Mouse (Mus musculus) kidney, adult 9 months (tissue): ENCODE data around the gene Cutc.

ENCODE experiments used
- DNase-seq: peaks from one replicate; pipeline ENCODE4 v3.0.0; 2022

Gene Cutc

DNA sequence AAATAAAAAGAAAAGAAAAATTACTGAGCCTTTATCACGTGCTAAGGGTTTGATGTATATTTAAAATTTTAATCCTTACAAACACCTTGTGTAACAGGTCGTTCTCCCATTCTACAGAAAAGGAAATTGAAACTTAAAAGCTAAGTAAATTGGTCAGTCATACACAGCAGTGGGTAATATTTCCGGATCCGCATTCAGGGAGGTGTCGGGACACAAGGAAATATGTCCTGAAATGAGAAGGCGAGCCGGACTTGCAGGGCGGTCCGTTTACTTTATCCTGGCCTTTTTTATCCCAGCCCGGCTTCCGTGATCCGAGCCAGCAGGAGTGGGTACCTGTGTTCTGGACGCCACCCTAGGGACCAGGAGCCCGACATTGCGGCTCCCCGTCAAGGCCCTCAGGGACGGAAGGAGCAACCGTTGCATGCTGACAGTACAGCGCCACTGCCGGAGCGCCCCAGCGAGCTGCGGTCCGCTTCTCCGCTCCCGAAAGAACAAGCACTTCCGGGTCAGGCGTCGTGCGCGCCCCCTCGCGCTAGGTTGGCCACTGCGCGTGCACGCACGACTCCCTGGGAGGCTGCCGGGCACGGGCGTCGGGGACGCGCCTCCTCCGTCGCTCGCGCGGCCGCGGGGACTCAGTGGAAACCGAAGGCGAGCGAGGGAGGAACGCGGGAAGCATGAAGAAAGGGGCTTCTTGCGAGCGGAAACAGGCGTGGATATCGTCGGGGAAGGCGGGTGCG lies at the start of gene Cutc, which contains the start of gene Cox15:
Gene Cutc, plus strand, starts transcription at position 508 of the 737 bp plus-strand sequence.
Gene Cox15, minus strand, starts transcription at position 512 of the 737 bp plus-strand sequence.
- DNase-seq: peak; percentile 98

DNA sequence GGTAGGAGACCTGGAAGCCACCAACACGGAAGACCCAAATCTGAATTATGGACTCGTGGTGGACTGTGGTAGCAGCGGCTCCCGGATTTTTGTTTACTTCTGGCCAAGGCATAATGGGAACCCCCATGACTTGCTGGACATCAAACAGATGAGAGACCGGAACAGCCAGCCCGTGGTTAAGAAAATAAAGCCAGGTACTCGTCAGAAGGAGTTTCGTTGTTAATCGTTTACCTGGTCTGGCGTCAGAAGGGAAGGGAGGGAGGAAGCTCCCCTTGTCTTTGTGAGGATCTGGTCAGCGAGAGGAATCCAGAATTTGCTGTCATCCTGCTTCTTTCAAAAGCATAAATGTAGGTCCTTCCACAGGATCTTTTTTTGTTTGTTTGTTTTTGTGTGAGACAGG lies 48.6 kb upstream of the Cutc start:
- peak; percentile 77 for DNase-seq

DNA sequence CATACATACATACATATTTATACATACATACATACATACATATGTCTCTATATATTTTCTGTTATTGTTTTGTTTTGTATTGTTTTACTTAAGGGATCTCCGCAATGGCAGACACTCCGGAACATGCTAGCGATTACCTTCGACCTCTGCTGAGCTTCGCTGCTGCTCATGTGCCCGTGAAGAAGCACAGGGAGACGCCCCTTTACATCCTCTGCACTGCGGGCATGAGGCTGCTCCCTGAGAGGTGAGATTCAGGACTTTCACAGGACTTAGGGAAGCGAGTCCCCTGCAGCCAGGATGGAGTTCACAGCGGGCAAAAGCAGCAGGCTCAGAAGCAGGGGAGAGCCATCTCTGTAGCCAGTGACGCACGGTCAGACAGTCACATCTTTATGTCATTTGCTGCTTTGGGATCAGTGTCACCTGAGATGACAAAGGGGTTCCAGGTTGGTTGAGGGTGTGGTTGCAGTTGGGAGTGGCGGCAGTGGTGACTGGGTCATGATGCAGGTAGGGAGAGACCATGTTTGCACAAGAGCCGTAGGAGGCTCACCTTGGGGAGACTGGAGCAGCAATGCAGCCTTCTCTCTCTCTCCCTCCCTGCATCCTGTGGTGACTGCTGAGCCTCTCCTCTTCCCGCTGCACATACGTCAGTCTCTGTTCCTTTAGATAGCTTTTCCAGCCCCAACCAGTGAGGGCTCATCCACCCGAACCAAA lies 47.9 kb upstream of the Cutc start:
- DNase-seq: peak; percentile 40

DNA sequence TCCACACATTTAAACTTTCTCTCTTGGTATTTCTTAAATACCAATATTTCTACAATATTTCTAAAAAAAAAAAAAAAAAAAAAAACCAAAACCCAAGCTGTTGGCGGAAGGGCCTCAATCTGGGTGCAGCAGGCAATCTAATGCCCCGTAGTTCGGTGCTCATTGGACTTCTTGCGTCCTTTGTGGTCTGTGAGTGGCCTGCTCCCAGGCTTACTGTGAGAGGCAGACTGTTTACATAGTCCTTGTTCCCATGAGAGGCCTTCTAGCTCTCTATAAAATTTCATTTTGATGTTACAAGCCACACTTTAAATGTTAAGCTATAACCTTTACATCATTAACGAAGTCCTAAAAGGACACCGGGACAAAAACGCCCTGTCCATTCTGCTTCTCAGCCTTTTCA lies 44.6 kb upstream of the Cutc start:
- DNase-seq: no peak

DNA sequence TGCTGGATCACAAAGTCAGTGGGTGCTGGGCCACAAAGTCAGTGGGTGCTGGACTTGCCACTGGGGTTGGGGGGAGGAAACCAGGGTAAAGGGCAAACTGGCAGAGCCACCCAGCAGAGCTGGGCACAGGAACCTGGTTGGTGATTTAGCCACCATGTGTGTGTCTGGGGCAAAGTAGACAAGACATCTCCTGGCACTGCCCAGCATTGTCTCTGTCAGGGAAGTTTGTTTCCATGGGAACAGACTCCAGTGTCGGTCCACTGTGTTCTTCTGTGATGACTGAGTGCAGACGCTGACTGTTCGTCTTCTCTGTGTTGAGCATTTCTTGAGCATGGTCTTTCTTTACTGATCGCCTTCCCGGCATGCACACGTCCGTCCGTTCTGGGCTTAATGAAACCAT lies 43.5 kb upstream of the Cutc start:
- peak; percentile 65 for DNase-seq

DNA sequence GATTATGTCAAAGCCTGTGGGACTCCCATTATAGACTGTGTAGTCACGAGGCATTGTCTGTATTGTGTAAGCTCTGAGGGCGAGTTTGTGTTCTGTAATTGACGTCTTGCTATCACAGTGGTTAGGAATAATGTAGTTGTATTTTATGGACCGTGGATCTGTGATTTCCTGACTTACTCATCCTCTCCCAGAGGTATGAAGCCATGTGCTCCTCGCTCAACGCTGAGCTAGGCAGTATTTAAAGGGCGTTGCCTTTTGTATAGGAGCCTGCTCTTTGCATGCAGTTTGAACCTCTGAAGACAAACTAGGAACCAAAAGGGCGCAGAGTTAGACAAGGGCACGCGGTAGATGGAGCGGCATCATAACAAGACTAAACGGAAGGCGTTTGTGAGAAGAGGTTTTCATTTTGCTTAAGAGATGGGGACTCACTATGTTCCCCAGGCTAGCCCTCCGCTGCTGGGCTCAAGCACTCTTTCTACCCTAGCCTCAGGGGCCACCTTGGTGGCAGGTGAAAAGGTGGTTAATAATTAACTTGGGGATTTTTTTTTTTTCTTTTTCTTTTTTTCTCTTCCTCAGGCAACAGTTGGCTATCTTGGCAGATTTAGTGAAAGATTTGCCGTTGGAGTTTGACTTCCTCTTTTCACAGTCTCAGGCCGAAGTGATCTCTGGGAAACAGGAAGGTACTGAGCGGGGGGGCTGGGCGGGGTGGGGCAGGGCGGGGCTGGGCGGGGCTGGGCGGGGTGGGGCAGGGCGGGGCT lies 41.5 kb upstream of the Cutc start:
- DNase-seq: peak; percentile 65

DNA sequence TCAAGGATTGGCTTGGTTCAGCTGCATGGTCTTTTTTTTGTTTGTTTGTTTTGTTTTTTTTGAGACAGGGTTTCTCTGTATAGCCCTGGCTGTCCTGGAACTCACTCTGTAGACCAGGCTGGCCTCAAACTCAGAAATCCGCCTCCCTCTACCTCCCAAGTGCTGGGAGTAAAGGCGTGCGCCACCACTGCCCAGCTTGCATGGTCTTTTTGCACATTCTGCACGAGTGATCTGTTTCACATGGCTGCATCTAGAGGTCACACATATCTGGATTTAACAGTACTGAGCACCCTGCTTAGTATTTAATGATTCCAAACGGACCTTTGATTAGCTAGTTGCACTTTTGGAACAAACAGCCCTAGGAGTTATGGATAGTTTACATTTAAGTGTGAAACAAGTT lies 40.8 kb upstream of the Cutc start:
- peak; percentile 62 for DNase-seq

DNA sequence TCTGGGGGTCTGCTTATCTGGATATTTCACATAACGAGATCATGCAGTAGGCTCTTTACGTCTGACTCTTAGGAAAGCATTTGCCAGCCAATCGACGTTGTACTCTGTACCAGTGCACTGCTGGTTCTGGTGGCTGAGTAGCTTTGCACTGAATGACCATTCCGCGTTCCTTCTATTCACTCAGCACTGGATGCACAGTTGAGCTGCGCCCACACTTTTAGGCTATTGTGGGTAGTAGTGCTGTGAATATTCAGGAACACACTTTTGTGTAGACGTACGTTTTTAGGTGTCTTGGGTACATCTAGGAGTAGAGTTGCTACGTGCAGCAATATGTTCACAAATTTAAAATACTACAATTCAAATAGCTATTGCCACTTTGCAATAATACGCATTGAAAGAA lies 32.7 kb upstream of the Cutc start:
- no peak for DNase-seq

DNA sequence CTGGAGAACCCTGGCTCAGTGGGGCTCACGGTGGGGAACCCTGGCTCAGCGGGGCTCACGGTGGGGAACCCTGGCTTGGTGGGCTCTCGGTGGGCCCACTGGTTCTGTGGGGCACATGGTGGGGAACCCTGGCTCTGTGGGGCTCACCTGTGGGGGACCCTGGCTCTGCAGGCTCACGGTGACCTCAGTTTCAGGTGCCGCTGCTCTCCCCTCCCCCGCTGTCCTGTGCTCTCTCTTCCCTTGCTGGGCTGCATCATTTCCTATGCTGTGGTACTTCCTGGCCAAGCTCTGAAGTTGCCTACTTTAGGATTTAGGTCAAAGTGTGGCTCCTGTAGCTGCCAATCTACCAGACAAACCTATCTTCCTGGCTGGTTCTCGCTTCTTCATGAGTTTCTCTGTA lies 29.9 kb upstream of the Cutc start:
- no peak for DNase-seq

DNA sequence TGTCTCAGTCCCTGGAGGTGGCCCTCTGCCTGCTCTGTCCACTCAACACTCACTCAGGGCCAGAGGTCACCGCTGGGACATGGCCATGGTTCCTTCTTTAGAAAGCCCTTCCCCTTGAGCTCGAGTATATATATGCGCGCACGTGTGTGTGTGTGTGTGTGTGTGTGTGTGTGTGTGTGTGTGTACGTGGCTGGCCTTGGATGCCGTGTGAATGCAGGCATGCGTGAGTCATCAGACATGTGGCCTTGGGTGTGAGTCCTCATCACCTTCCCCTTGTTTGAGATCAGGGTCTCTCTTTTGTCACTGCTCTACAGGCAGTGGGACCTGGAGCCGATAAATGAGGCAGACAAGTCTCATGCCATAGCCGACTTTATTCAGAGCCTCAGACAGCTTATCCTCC lies 29.3 kb upstream of the Cutc start:
- no peak for DNase-seq

DNA sequence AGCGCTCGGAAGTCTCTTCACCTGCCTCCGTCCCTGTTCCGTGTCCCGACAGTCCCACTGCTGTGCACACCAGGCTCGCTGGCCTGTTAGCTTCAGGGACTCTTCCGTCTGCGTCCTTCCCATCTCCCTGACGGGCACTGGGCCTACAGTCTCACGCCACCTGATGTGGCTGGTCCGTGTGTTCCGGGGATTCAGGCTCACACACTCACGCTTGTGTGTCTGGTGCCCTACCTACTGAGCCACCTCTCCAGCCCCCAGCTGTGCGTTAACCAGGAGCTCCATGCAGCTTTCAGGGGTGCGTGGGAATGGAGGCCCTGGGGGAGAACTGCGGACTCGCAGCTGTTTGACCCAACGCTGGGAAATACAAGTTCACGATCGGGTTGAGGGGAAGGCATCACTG lies 28.6 kb upstream of the Cutc start:
- no peak for DNase-seq

DNA sequence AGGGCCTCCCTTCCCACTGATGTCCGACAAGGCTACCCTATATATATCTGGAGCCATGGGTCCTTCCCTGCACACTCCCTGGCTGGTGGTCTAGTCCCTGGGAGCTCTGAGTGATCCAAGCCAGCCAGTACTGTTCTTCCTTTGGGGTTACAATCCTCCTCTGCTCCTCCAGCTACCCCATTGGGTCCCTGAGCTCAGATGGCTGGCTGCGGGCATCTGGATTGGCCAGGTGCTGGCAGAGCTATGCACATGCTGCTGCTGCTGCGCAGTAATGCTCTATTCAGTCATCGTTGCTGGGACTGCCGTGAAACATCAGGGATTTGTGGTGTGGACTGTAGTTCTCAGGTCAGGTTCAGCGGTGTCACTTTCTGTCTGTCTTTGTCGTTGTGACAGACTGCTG lies 28.0 kb upstream of the Cutc start:
- DNase-seq: no peak

DNA sequence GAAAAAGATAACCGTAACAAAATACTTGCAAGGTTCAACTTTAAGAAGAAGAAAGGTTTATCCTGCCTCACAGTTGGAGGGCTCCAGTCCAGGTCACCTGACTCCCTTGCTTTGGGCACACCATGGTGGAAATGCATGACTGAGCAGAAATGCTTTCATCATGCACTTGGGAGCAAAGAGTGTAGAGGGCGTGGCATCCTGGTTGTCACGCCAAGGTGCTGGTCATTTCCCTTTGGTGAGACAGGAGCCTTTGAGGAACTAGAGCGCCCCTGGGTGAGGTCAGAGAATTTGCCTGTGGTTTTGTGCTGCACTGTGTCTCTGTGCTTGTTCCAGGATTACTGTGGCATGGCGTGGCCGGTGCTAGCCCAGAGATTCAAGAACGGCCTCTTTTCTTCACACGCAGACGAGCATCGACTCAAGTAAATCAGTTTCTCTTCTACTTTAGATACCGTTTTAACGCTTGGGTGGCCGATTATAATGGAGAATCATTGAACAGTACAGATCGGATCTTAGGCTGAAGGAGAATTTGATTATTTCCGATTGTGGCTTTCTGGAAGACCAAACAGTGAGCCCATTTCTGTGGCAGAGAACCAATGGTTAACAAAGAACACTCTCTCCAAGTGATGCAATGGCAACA lies 26.2 kb upstream of the Cutc start:
- DNase-seq: peak; percentile 67

DNA sequence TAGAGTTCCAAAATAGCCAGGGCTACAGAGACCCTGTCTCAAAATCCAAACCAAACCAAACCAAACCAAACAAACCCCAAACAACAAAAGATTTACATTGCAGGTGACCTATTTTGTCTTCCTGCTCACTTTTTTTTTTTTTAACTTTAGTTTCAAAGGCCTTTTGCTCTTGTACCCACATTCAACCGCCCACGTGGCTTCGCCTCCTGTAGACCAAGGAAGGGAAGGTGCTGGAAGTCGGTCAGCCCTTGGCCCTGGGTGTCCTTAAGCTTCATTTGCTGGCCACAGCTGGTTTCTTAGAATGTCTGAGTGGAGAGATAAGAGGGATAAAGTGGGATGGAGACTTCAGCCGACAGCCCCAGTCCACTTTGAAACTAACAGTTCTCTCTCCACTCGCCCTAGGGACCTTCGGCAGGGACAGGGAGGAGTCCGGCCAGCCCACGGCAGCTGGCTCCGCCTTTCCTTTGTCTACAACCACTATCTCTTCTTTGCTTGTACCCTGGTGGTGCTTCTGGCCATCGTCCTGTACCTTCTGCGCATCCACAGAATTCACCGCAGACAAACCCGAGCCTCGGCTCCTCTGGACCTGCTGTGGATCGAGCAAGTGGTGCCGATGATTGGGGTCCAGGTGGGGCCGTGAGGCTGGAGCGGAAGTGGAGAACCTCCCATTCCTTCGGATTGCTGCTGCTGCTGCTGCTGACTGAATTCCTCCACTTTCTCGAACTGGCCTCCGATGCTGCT lies 23.3 kb upstream of the Cutc start:
- no peak for DNase-seq

DNA sequence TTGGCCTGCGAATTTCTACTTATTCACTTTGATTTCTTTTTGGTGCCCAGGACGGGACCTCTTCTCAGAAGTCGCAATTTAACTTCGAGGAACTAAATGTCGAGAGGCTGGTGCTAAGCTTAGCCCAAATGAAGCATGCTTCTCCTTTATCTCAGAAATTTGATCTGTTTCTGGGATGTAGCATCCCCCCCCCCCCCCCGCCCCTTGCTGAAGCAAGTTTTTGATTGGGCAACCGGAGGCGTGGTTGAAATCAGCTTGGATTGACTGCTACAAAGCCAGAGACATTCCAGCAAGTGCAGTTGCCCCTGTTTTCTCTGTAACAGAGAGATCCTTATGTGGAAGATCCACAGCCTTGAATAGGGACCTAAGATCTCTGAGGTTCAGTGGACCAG lies 22.8 kb upstream of the Cutc start:
- no peak for DNase-seq

DNA sequence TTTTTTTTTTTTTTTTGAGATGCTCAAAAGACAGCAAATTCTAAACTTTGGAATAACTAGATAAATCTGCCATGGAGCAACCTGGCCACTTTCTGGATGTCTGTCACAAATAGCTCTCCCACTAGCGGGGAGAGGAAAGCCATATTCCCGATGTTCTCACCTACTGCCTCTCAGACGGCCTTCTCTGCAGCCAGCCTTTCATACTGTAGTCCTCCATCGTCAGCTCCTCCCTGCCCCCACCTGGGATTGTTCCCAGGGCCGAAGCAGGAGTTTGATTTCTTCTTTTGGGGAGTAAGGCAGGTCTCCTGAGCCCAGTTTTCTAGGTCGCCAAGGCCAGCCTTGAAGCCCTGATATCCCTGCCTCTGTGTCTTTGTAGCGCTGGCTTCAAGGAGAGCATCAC lies 21.6 kb upstream of the Cutc start:
- DNase-seq: no peak

DNA sequence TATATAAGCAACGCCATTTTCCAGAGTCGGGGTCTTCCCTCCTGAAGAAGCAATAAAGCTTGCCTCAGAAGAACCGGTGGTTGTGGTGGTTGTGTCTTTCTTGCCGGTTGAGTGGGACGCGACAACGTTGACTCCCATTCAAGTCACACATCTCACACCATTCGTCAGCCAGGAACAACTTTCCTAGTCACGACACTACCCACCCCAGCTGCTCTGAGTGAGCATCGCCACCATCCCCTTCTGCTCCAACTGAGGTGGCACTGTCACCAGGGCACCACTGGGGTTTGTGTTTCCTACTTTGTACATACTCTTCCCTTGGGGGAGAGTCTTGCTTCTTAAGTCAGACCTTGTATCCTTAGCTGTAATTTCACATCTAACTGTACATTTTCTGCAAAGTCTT lies 14.4 kb upstream of the Cutc start:
- DNase-seq: no peak

DNA sequence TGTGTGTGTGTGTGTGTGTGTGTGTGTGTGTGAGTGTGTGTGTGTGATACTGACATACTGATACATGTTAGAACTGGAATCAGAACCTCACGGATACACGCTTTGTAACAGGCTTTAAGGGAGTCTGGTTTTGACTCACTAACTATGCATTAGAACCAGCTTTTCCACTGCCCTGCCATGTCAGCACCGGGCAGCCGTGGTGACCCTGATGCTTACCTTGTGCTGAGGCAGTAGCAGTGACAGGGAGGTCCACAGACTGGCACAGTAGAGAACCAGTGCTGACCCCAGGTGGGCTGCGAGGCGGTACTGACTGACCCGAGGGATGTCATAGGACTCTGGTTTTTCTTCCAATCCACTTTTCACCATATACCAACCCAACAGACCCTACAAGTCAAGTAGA lies 9.4 kb upstream of the Cutc start:
- no peak for DNase-seq

DNA sequence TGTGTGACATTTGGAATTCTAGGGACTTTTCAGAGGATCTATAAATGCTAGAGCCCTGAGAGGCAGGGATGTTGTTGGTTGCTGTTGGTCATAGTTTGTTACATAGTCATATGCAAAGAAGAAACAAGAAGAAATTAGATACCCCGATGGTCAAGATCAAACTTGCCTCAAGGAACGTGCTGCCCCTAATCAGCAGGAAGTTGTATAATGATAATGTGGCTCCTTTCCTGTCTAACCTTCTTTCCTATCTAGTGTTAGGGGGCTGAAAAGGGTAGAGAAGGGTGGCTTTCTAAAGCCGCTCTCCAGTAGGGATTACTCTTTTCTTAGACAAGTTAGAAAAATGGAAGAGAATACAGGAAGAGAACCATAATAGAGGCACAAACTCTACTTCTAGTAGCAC lies 7.1 kb upstream of the Cutc start:
- DNase-seq: no peak

DNA sequence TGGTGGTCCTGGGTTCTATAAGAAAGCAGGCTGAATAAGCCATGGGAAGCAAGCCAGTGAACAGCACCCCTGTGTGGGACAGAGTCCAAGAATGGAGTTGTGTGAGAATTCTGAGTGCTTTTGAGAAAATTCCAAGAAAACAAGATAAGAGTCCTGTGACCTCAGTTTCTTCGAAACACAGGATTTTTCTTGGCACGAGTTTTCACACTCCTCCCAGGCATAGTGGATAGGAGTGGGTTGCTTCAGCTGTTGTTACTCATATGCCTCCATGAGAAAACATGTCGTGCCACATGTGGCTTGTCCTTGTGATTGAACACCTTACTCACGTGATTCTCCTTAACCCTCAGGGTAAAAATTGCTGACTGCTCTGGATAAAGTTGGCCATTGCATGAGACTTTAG lies 4.9 kb upstream of the Cutc start:
- DNase-seq: peak; percentile 25

DNA sequence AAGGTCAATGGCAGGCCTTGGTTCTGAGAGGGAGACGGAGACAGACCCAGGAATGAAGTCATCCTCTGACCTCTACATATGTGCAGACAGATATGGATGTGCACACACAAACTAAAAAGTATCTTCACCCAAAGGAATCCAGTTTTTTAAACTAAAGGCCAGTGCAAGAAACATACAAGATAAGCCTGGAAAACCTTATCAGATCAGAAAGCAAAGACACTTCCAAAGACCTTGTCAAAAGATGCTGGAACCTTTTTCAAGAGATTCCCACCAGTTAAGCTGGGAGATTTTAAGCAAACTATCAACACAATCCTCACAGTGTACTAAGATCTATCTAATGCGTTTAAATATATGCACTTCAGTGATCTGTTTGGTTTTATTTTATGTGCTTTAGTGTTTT lies 2.8 kb upstream of the Cutc start:
- no peak for DNase-seq

DNA sequence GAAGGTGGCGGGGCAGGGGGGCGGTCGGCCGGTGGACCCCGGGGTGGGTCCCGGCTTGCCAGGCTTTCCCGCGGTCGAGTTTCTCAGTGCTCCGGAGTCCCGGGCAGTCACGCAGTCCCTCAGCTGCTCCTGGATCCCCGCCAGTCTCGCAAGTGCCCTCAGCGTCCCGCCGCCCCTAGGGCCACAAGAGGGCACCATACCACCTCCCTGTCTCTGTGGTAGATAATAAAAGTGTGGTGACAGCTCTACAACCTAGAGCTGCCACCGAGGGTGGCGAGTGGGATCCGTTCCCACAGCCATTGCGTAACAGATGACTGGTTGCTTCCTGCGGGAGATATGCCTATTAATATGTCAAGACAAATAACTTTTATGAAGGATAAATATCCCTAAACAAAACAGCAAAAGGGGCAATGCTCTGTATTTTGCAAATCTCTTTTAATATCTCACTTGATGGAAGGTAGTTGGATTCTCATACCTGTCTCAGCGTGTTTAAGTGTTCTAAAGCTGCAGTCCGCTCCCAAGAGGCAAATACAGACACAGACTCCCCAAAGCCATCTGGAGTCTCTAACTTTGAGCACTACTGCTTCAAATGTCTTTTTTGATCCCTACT lies 535 bp downstream of the Cutc start:
- DNase-seq: peak; percentile 96
